Mouse (Mus musculus) forebrain, embryonic 16.5 days (tissue): ENCODE results near the gene Smc1b. TPM values are rescaled to one million over a fixed set of nuclear protein-coding genes. Genes with fewer than 3 reads are reported as not detected.
"Not testable (repeated sequence)": the region's sequence is repeated elsewhere in the genome, so short reads cannot be mapped to it uniquely, and the experiment has no call there.

ENCODE experiments used
- ATAC-seq: fragments of 200-750 bp; cut with Nextera tagmentation; 2 replicates; pipeline ENCODE4 v1.8.0; 2017; ENCODE audit warnings: mild to moderate bottlenecking, moderate library complexity
- H3K27ac ChIP-seq: fragments of 300-500 bp; sonication (generic); 2 replicates; pipeline ENCODE4 v1.5.1; 2014; ENCODE audit warnings: low read length, control low read depth
- H3K27me3 ChIP-seq: fragments of 300-500 bp; sonication (generic); replicated peaks from 2 replicates; pipeline ENCODE4 v1.6.1; 2014; ENCODE audit warnings: low read length; ENCODE audit not compliant: control insufficient read depth, insufficient read depth
- H3K36me3 ChIP-seq: fragments of 300-500 bp; sonication (generic); 2 replicates; pipeline ENCODE4 v1.6.1; 2014; ENCODE audit not compliant: control insufficient read depth, insufficient read depth
- H3K4me1 ChIP-seq: fragments of 300-500 bp; sonication (generic); replicated peaks from 2 replicates; pipeline ENCODE4 v1.6.1; 2014; ENCODE audit warnings: low read length; ENCODE audit not compliant: control insufficient read depth, insufficient read depth
- H3K4me2 ChIP-seq: fragments of 300-500 bp; sonication (generic); 2 replicates; pipeline ENCODE4 v1.6.1; 2014; ENCODE audit warnings: mild to moderate bottlenecking, low read length, control low read depth
- H3K4me3 ChIP-seq: fragments of 300-500 bp; sonication (generic); replicated peaks from 2 replicates; pipeline ENCODE4 v1.5.1; 2014; ENCODE audit warnings: mild to moderate bottlenecking, low read length, control low read depth
- H3K9ac ChIP-seq: fragments of 300-500 bp; sonication (generic); replicated peaks from 2 replicates; pipeline ENCODE4 v1.6.1; 2014; ENCODE audit warnings: low read depth, low read length, control low read depth
- H3K9me3 ChIP-seq: fragments of 300-500 bp; sonication (generic); 2 replicates; pipeline ENCODE4 v1.6.1; 2016; ENCODE audit warnings: low read length; ENCODE audit not compliant: control insufficient read depth
- WGBS: fragments of 180-500 bp; shearing (Covaris S2); extraction: QIAGEN DNeasy Blood & Tissue Kit; methylation state at CpG from one replicate; pipeline ENCODE4 v1.1.7; 2014; 5-methylcytosine and 5-hydroxymethylcytosine counted together
- polyA plus RNA-seq: library from polyadenylated mRNA; unstranded; fragments of >200 nt; fragmentation: Nextera tagmentation; extraction: Ambion mirVana; gene quantifications from 2 replicates; pipeline ENCODE4 v1.2.1, GENCODE M21; 2015

Smc1b gene
- polyA plus RNA-seq, 1 experiment from 2014 or later, result 0.54 TPM

GRCm38 (mm10) chr15:85036566-85037342 lies 95.0 kb downstream of the Smc1b start:
- under 1% methylated on average over 75 of the region's 75 CpGs for WGBS
- Histone ChIP-seq H3K9me3 (no peaks in the 10 kb centered on the region), H3K27ac (peak overlapping the region; percentile 20; the same call in 1 of the 2 replicates), H3K36me3 (no peaks in the 10 kb centered on the region), H3K4me1 (peaks cover 34% of the 10 kb centered on the region), H3K4me2 (peak overlapping the region; percentile 87), H3K4me3 (peak overlapping the region; percentile 67), H3K27me3 (peaks cover 3% of the 10 kb centered on the region; the same call in 1 of the 2 replicates), H3K9ac (peak overlapping the region; percentile 84)
- ATAC-seq, result peak; percentile 95

DNA sequence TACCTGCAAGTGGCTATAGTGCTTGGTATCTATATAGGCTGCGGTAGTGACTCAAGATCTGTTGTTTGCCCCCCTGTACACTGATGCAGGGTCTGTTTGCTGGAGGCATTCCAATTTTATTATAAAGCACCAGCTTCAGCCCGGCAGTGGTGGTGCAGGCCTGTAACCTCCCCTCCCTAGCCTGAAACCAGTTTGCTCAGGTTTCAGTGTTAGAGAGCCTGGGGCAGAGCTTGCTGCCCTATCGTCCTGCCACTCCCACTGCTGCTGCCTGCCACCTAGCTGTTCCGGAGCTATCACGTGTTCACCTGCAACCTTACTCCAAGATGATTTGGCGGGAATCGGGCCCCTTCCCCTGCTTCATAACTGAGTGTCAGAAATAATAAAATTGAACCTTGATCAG lies 97.8 kb downstream of the Smc1b start:
- ATAC-seq, H3K27ac ChIP-seq, H3K4me2 ChIP-seq, H3K9ac ChIP-seq, H3K9me3 ChIP-seq, H3K36me3 ChIP-seq, H3K4me3 ChIP-seq, H3K27me3 ChIP-seq: not testable (repeated sequence)
- 56% methylated on average over 7 of the region's 7 CpGs for WGBS
- H3K4me1 ChIP-seq, result peaks cover 20% of the 10 kb centered on the region

DNA sequence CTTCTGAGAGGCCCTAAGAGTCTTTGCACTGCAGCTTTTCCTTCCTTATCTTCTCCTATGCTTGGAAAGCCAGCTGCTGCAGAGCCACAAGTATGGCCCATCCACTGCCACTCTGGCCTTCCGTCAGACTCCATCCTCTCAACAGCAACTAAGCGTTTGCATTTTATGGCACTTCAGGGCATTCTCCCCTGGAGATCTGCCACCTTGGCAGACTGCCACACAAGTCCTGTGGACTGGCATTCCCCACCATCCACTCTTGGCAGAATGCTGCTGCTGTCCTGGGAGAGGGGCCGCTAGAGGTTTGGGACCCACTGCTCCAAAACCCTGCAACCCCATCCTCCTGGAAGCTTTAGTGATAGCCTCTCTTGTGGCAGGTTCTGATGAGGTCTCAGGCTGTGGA lies 99.9 kb downstream of the Smc1b start:
- peaks cover 7% of the 10 kb centered on the region for H3K4me1 ChIP-seq
- ATAC-seq, result no peak
- 39% methylated on average over 3 of the region's 3 CpGs for WGBS
- peaks cover 3% of the 10 kb centered on the region; the same call in 1 of the 2 replicates for H3K27me3 ChIP-seq
- H3K36me3 ChIP-seq, result no peaks in the 10 kb centered on the region
- no peak overlapping the region for H3K4me2 ChIP-seq
- no peak overlapping the region for H3K9ac ChIP-seq
- H3K4me3 ChIP-seq, result no peak overlapping the region
- H3K27ac ChIP-seq, result no peak overlapping the region
- H3K9me3 ChIP-seq, result no peaks in the 10 kb centered on the region

DNA sequence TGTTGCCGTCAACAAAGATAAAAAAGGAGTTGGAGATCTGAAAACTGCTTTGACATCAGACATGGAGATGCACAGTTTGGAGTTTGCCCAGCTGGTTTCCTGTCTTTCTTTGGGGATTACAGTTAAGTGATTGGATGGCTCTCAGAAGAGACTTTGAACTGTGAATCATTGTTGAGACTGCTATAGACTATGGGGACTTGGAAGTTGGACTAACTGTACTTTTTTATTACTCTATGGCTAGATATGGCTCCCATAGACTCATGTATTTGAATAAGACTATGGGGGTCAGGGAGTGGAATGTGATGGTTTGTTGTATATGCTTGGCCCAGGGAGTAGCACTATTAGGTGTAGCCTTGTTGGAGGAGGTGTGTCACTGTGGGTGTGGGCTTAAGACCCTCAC lies 101.1 kb downstream of the Smc1b start:
- not testable (repeated sequence) for H3K4me1 ChIP-seq, H3K36me3 ChIP-seq, H3K9ac ChIP-seq, H3K9me3 ChIP-seq, H3K4me3 ChIP-seq, H3K27ac ChIP-seq, H3K27me3 ChIP-seq, H3K4me2 ChIP-seq, ATAC-seq
- WGBS, result 91% methylated on average over 1 of the region's 1 CpGs

GRCm38 (mm10) chr15:85028648-85029047 lies 103.1 kb downstream of the Smc1b start, which contains the start of gene Fam118a:
Fam118a (plus strand) TSS chr15:85028948.
- not testable (repeated sequence) for H3K27ac ChIP-seq, H3K4me3 ChIP-seq, H3K9ac ChIP-seq, H3K4me1 ChIP-seq, H3K4me2 ChIP-seq, H3K36me3 ChIP-seq, ATAC-seq, H3K9me3 ChIP-seq, H3K27me3 ChIP-seq
- 44% methylated on average over 1 of the region's 1 CpGs for WGBS

GRCm38 (mm10) chr15:85027740-85028139 lies 104.0 kb downstream of the Smc1b start:
- ATAC-seq, result no peak
- H3K27me3 ChIP-seq, result no peaks in the 10 kb centered on the region
- no peaks in the 10 kb centered on the region for H3K9me3 ChIP-seq
- no peaks in the 10 kb centered on the region for H3K36me3 ChIP-seq
- WGBS, result 36% methylated on average over 4 of the region's 4 CpGs
- H3K9ac ChIP-seq, result no peak overlapping the region
- H3K27ac ChIP-seq, result no peak overlapping the region
- no peak overlapping the region for H3K4me2 ChIP-seq
- no peaks in the 10 kb centered on the region for H3K4me1 ChIP-seq
- no peak overlapping the region for H3K4me3 ChIP-seq

DNA sequence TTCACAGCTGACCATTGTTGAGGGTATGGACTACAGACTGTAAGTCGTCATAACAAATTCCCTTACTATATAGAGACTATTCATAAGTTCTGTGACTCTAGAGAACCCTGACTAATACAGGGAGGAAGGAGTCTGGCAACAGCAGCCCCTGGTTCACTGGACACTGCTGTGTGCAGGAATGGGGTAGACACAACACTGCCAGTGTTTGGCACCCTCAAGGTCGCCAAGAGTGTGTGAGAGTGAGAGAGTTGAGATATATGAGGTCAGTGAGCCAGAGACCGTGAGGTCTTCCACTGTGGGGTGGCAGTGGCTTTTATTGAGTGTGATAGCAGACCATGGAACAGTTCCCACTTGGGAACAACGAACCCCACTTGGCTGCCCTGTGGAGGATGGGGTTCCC lies 105.6 kb downstream of the Smc1b start:
- Histone ChIP-seq H3K9me3 (no peaks in the 10 kb centered on the region), H3K36me3 (no peaks in the 10 kb centered on the region), H3K9ac (no peak overlapping the region), H3K4me3 (no peak overlapping the region), H3K4me2 (no peak overlapping the region), H3K4me1 (no peaks in the 10 kb centered on the region), H3K27me3 (no peaks in the 10 kb centered on the region), H3K27ac (no peak overlapping the region)
- no peak for ATAC-seq
- 79% methylated on average over 4 of the region's 4 CpGs for whole genome bisulfite sequencing

DNA sequence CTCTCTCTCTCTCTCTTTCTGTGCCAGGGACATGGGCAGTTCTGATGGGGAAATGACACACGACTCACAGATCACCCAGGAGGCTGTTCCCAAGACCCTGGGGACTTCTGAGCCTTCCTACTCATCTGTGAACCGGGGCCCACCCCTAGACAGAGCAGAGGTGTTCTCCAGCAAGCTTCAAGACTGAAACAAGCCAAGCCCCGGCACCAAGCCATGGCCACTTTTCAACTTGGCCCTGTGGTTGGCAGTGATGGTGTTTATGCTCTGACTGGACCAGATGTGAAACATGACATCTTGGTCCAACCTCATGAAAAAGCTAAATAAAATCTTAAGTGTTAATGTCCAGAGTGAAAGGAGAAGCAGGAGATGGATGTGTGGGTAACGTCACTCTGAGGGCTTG lies 109.6 kb downstream of the Smc1b start:
- H3K4me3 ChIP-seq, result no peak overlapping the region
- no peak overlapping the region for H3K9ac ChIP-seq
- ATAC-seq, result no peak
- H3K9me3 ChIP-seq, result no peaks in the 10 kb centered on the region
- no peaks in the 10 kb centered on the region for H3K4me1 ChIP-seq
- 70% methylated on average over 4 of the region's 4 CpGs for WGBS
- no peaks in the 10 kb centered on the region for H3K36me3 ChIP-seq
- H3K4me2 ChIP-seq, result no peak overlapping the region
- H3K27me3 ChIP-seq, result no peaks in the 10 kb centered on the region
- H3K27ac ChIP-seq, result no peak overlapping the region

DNA sequence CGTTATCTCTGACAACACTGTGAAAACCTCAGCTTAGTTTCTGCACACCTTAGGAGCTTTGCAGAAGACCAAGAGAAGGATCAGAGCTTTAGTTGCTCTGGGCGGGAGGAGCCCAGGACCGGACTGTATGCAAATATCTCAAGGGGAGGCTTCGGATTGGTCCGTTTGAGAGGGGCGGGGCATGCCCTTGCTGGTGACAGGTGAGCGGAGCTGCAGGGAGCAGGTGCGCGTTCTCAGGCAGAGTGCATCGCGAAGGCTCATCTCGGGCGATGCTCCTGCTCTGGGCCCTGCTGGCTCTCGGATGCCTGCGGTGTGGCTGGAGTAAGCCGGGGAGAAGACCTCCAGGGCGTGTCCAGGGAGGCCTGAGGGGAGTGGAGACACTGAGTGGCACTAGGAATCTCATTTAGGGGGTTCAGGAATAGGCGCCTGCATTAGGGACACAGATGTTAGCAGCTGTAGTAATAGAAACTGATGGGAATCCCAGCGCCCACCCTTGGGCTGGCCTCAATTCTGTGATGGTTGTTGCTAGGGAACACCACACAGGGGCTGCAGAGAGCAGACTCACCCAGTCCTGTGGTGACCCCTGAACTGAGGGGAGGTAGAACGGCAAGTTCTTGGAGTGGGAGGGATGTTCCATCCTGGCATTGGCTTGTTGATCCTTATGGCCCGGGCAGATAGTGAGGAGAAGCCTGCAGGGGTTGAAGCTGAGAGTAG lies 114.7 kb downstream of the Smc1b start, which contains the start of gene Upk3a:
Gene Upk3a (plus strand): TSS at position 191 of the 714 bp plus-strand sequence.
- peak within 1 kb of the TSS; percentile 69 for H3K27ac ChIP-seq
- H3K27me3 ChIP-seq, result no peaks in the 10 kb centered on the region
- H3K4me2 ChIP-seq, result peak within 1 kb of the TSS; percentile 28; the same call in 1 of the 2 replicates
- no peak within 1 kb of the TSS for H3K9ac ChIP-seq
- H3K4me1 ChIP-seq, result peaks cover 14% of the 10 kb centered on the region
- ATAC-seq, result no peak
- H3K36me3 ChIP-seq, result no peaks in the 10 kb centered on the region
- no peaks in the 10 kb centered on the region for H3K9me3 ChIP-seq
- WGBS, result 13% methylated on average over 16 of the region's 21 CpGs
- H3K4me3 ChIP-seq, result no peak within 1 kb of the TSS
